Mouse (Mus musculus) lung, embryonic 16.5 days (tissue): ENCODE results near the gene Tmem95. TPM values are rescaled to one million over a fixed set of nuclear protein-coding genes. Genes with fewer than 3 reads are reported as not detected.

Experiments
- ATAC-seq: fragments of 200-750 bp; cut with Nextera tagmentation; 2 replicates; pipeline ENCODE4 v1.8.0; 2017; ENCODE audit warnings: low read depth, mild to moderate bottlenecking, moderate library complexity
- H3K27ac ChIP-seq: fragments of 300-500 bp; sonication (generic); 2 replicates; pipeline ENCODE4 v1.5.1; 2014; ENCODE audit warnings: mild to moderate bottlenecking, control low read depth, low read length
- H3K27me3 ChIP-seq: fragments of 300-500 bp; sonication (generic); 2 replicates; pipeline ENCODE4 v1.6.1; 2014; ENCODE audit warnings: low read depth, low read length, mixed read lengths; ENCODE audit not compliant: control insufficient read depth, insufficient read depth
- H3K36me3 ChIP-seq: fragments of 300-500 bp; sonication (generic); 2 replicates; pipeline ENCODE4 v1.6.1; 2014; ENCODE audit warnings: low read length; ENCODE audit not compliant: control insufficient read depth, insufficient read depth
- H3K4me1 ChIP-seq: fragments of 300-500 bp; sonication (generic); replicated peaks from 2 replicates; pipeline ENCODE4 v1.6.1; 2014; ENCODE audit warnings: low read length, mixed read lengths; ENCODE audit not compliant: control insufficient read depth, insufficient read depth
- H3K4me2 ChIP-seq: fragments of 300-500 bp; sonication (generic); 2 replicates; pipeline ENCODE4 v1.6.1; 2014; ENCODE audit warnings: low read depth, low read length, control low read depth
- H3K4me3 ChIP-seq: fragments of 300-500 bp; sonication (generic); 2 replicates; pipeline ENCODE4 v1.5.1; 2014; ENCODE audit warnings: mild to moderate bottlenecking, low read length, control low read depth
- H3K9ac ChIP-seq: fragments of 300-500 bp; sonication (generic); 2 replicates; pipeline ENCODE4 v1.6.1; 2014; ENCODE audit warnings: low read length, control low read depth
- H3K9me3 ChIP-seq: fragments of 300-500 bp; sonication (generic); 2 replicates; pipeline ENCODE4 v1.6.1; 2016; ENCODE audit warnings: low read length; ENCODE audit not compliant: control insufficient read depth
- WGBS: fragments of 180-500 bp; shearing (Covaris S2); extraction: QIAGEN DNeasy Blood & Tissue Kit; methylation state at CpG from one replicate; pipeline ENCODE4 v1.1.7; 2014; 5-methylcytosine and 5-hydroxymethylcytosine counted together
- polyA plus RNA-seq: library from polyadenylated mRNA; unstranded; fragments of >200 nt; fragmentation: Nextera tagmentation; extraction: Ambion mirVana; gene quantifications from 2 replicates; pipeline ENCODE4 v1.2.1, GENCODE M21; 2015

Tmem95 gene
- not detected in 2 replicates for polyA plus RNA-seq

DNA sequence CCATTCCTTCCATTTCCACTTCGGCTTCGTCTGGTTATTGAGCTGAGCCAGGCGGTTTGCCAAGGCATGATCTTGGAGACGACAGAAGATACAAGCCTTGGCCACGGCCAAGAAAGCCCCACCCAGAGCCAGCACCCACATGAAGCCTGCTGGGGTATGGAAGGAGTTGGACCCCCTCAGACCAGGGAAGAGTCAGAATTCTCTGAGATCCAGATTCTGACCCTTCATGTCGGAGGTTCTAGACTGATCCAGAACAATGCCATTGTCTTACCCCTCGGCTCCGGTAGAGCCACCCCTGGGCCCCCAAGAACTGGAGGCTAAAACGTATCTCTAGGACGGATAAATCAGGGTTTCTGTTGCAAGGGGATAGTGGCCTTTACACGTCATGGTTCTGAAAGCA, at the start of gene Tmem95:
Gene Tmem95 (minus strand): TSS at position 141 of the 400 bp plus-strand sequence.
- Histone ChIP-seq H3K27me3 (no peaks in the 10 kb centered on the region), H3K27ac (no peak within 1 kb of the TSS; the same call in 1 of the 2 replicates), H3K36me3 (no peaks in the 10 kb centered on the region), H3K9ac (peak within 1 kb of the TSS; percentile 49; the same call in 1 of the 2 replicates), H3K4me1 (peaks cover 49% of the 10 kb centered on the region), H3K9me3 (no peaks in the 10 kb centered on the region), H3K4me2 (peak within 1 kb of the TSS; percentile 87), H3K4me3 (no peak within 1 kb of the TSS; the same call in 1 of the 2 replicates)
- ATAC-seq: no peak
- 81% methylated on average over 11 of the region's 11 CpGs for WGBS

DNA sequence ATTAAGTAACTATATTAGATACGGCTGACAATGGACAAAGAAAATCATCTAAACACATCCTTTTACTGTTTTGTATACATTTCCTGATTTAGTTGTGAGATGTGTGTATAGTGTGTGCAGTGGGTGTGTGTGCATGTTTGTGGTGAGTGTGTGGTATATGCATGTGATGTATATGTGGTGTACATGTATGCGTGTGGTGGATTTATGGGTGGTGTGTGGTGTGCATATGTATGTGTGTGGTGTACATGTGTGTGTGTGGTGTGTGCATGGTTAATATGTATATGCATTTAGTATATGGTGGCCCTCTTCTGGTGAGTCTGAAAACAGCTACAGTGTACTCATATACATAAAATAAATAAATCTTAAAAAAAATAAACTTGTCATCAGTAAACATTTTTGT, 49.7 kb upstream of the Tmem95 start:
- no peaks in the 10 kb centered on the region for H3K36me3 ChIP-seq
- ATAC-seq: no peak
- H3K9me3 ChIP-seq: no peaks in the 10 kb centered on the region
- H3K27me3 ChIP-seq: no peaks in the 10 kb centered on the region
- no peak overlapping the region for H3K4me3 ChIP-seq
- H3K4me2 ChIP-seq: no peak overlapping the region
- no peak overlapping the region for H3K9ac ChIP-seq
- 97% methylated on average over 2 of the region's 2 CpGs for WGBS
- peaks cover 4% of the 10 kb centered on the region; the same call in 1 of the 2 replicates for H3K4me1 ChIP-seq
- H3K27ac ChIP-seq: no peak overlapping the region

DNA sequence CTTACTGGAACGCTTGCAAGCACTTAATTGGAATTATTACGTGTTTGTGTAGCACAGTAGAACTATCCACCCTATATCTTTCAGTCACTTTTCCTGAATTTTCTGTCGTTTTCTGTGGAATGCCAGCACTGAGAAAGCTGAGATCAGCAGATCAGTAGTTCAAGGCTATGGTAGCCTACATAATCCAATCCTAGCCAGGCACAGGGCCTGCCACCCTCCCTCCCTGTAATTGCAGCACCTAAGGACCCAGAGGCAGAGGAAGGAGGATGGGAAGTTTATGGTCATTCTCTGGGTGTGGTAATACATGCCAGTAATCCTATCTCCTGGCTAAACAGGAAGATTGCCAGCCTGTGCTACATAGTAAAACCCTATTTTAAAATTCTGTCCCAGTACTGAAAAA, 45.0 kb upstream of the Tmem95 start:
- 66% methylated on average over 3 of the region's 3 CpGs for WGBS
- no peak overlapping the region for H3K4me3 ChIP-seq
- peak overlapping the region; percentile 80; the same call in 1 of the 2 replicates for H3K9ac ChIP-seq

DNA sequence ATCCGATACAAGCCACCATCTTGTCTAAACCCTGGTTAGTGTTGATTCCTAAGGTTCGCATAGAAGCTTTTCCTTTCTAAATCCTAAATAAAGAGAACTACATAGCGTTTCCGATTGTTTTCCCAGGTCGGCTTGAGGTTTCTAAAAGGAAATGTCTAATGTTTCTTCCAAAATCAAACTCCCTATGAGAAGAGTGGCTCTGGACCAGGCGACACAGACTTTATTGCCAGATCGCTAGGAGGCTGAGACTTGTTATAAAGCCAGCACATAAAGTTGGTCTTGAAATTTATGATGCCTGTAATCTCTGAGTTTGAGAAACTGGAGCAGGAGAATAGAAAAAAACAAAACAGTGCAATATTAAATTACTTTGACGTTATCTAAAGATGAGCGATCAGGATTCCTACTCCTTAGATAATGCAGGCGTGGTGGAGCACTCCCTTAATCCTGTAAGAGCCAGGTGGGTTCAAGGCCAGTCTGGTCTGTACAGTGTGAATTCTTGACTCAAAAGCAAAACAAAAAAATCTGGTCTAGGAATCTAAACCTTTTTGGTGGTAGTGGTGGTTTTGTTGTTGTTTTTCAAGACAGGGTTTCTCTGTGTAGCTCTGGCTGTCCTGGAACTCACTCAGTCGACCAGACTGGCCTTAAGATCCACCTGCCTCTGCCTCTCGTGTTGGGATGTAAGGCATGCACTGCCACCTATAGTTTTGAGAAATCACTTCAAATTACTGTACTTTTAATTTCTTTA, 44.4 kb upstream of the Tmem95 start:
- Histone ChIP-seq H3K36me3 (peaks cover 20% of the 10 kb centered on the region), H3K4me2 (peak overlapping the region; percentile 66), H3K4me1 (peaks cover 19% of the 10 kb centered on the region), H3K27ac (peak overlapping the region; percentile 99), H3K9ac (peak overlapping the region; percentile 80), H3K27me3 (no peaks in the 10 kb centered on the region), H3K4me3 (peak overlapping the region; percentile 62), H3K9me3 (no peaks in the 10 kb centered on the region)
- ATAC-seq: no peak
- WGBS: 2% methylated on average over 12 of the region's 12 CpGs

More for the DNA sequence above, 45.0 kb upstream of the Tmem95 start:
- Histone ChIP-seq H3K9me3 (no peaks in the 10 kb centered on the region), H3K4me2 (no peak overlapping the region), H3K36me3 (peaks cover 14% of the 10 kb centered on the region), H3K27ac (no peak overlapping the region; the same call in 1 of the 2 replicates), H3K27me3 (no peaks in the 10 kb centered on the region), H3K4me1 (peaks cover 19% of the 10 kb centered on the region)
- ATAC-seq: no peak

DNA sequence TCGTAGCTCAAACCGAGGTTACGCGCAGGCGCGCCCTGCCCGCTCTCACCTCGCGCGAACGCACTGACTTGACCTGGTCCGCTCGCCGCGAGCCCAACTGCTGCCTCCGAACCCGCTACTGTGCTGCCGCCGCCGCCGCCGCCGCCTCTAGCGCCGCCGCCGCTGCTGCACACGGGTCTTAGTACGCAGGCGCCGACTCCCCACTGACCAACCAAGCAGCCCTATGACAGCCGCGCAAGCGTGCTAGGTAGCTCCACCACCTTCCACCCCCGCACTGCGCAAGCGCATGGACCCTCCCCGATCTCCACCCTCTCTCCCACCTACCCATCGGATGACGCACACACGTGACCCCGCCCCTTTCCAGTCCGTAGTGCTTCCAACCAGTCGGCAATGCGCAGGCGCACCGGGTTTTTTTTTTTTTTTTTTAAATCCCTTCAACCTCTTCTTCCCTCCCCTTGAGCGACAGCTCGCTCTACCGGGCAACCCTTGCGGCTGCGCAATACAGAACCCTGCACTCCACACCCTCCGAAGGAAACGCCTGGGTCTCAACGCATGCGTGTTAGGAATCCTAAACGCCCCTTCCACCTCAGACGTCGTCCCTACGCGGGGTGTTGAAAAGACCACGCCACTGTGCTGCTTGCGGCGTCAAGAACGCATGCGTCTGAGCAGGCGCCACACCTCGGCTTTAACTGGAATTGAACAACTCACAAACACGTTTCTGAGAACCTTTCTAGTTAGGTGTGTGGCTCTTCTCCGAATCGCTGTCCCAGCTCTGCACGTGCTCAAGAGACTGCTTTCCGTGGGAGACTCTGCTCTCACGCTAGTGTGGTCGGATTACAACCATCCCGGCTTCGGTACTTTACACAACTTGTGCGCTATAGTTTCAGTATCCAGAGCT, 43.5 kb upstream of the Tmem95 start, which contains the start of gene Eif5a:
Gene Eif5a (minus strand): TSS at position 845 of the 898 bp plus-strand sequence.
- H3K4me3 ChIP-seq: peak within 1 kb of the TSS; percentile 92
- H3K9me3 ChIP-seq: no peaks in the 10 kb centered on the region
- H3K4me2 ChIP-seq: peak within 1 kb of the TSS; percentile 89
- peaks cover 19% of the 10 kb centered on the region for H3K4me1 ChIP-seq
- no peaks in the 10 kb centered on the region for H3K27me3 ChIP-seq
- peak within 1 kb of the TSS; percentile 99 for H3K9ac ChIP-seq
- peaks cover 22% of the 10 kb centered on the region for H3K36me3 ChIP-seq
- WGBS: under 1% methylated on average over 78 of the region's 78 CpGs
- peak within 1 kb of the TSS; percentile 99 for H3K27ac ChIP-seq
- peak; percentile 96 for ATAC-seq

DNA sequence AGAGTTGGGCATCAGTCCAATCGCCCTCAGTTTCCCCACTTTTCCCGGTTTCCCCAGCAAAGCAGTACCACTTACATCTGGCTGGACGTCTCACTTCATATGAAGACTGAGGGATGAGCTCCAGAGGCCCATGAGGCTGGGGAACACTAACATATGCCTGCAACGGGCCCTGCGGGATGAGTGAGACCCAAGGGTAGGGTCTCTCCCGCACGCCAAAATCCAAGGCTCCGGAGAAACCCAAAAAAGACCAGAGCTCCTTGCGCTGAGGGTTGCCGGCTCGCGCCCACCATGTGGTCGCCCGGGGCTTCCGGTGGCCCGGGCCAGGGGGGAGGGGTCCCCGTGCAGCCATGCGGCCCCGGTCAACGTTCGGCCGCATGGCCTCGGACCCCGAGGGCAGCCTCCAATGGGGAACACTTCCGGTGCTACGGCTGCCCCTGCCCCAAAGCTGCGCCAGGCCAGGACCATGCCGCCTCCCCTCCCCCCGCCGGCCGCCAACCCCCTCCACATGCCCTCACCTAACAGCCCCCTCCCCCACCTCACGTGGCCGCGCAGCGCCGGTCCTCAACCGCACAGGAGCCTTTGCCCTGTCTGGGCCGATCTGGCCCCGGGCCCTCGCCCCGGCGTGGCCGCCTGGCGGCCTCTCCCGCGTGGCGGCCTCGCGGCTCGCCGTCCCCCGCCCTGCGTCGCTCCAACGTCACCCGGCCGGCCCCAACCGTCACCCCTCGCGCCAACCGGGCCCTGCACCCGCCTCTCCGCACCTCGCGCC, 42.6 kb upstream of the Tmem95 start:
- Histone ChIP-seq H3K9me3 (no peaks in the 10 kb centered on the region), H3K27me3 (no peaks in the 10 kb centered on the region), H3K27ac (peak overlapping the region; percentile 96), H3K36me3 (peaks cover 31% of the 10 kb centered on the region), H3K9ac (peak overlapping the region; percentile 99), H3K4me1 (peaks cover 22% of the 10 kb centered on the region), H3K4me2 (peak overlapping the region; percentile 89), H3K4me3 (peak overlapping the region; percentile 92)
- under 1% methylated on average over 46 of the region's 65 CpGs for WGBS
- peak; percentile 18 for ATAC-seq

DNA sequence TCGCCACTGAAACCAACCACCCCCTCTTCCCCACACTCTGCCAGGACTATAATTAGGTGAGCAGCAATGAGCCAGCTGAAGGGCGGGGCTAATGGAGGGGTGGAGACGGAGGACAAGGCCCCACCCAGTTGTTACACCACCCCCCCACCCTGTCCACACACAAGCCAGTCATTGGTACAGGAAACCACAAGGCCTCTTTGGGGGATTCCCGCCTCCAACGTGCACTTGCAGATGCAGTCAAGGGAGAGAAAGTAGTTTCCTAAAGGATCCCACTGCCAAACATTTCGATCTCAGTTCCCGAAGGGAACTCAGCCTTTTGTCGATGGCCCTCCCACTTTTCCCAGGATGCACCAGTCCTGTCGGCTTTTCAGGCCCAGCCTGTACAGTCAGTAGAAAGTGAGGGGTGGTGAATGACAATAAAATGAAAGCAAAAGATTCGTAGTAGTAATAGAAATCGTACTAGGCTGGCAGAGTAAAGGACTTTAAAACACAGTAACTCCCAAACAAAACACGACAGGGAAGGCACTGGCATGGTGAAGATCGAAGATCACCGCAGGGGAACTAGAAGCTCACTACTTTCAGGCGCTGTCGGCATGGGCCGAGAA, 41.9 kb upstream of the Tmem95 start:
- H3K36me3 ChIP-seq: peaks cover 38% of the 10 kb centered on the region
- H3K4me3 ChIP-seq: peak overlapping the region; percentile 92
- H3K9ac ChIP-seq: peak overlapping the region; percentile 99
- peaks cover 28% of the 10 kb centered on the region for H3K4me1 ChIP-seq
- WGBS: under 1% methylated on average over 17 of the region's 17 CpGs
- no peaks in the 10 kb centered on the region for H3K9me3 ChIP-seq
- H3K27ac ChIP-seq: peak overlapping the region; percentile 96
- ATAC-seq: 0 out of 2 replicates have a peak, but pooled peaks have one; percentile 7
- H3K27me3 ChIP-seq: no peaks in the 10 kb centered on the region
- peak overlapping the region; percentile 89 for H3K4me2 ChIP-seq

DNA sequence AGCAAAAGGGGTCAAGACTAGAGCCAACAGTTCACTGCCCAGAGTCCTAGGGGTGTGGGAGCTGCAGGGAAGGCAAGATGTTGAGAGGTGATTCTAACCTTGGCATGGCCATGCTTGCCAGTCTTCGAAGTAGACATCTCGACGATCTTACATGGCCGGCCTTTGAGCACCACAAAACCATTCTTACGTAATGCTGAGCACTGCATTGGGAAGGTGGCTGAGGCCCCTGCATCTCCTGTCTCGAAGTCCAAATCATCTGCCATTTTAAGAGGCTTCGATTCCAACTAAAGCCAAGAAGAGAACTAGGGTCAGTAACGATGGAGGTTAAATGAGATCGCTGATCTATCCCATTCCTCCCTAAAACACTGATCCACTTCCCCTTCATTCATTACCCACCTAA, 41.2 kb upstream of the Tmem95 start:
- H3K27ac ChIP-seq: peak overlapping the region; percentile 96
- WGBS: 76% methylated on average over 9 of the region's 9 CpGs
- peak overlapping the region; percentile 89 for H3K4me2 ChIP-seq
- H3K27me3 ChIP-seq: no peaks in the 10 kb centered on the region
- no peaks in the 10 kb centered on the region for H3K9me3 ChIP-seq
- peak overlapping the region; percentile 92 for H3K4me3 ChIP-seq
- H3K4me1 ChIP-seq: peaks cover 32% of the 10 kb centered on the region
- no peak for ATAC-seq
- H3K36me3 ChIP-seq: peaks cover 38% of the 10 kb centered on the region
- peak overlapping the region; percentile 99 for H3K9ac ChIP-seq
